Mouse (Mus musculus) hematopoietic stem cell, adult 5-6 weeks (primary cell): ENCODE measurements at regions not wholly inside any gene's neighbourhood (a gene's known extent, or its start where the extent isn't known, plus 50 kb on each side); places are given as distances from the start of the nearest gene placed in this dataset.
"Not testable (repeated sequence)": the region's sequence is repeated elsewhere in the genome, so short reads cannot be mapped to it uniquely, and the experiment has no call there.

ENCODE experiments used
- ATAC-seq, 2 experiments: fragments of 125-278 bp in 1 of 2; replicated peaks in 1 of 2; 2 replicates each; pipeline ENCODE4 v1.8.0; 2016 to 2017; ENCODE audit warnings: inconsistent platforms in 2 of 2, mild to moderate bottlenecking in 2 of 2, moderate number of reproducible peaks in 2 of 2, low read depth in 1 of 2, moderate TSS enrichment in 1 of 2; ENCODE audit not compliant: low FRiP score in 2 of 2, poor library complexity in 2 of 2, severe bottlenecking in 2 of 2, insufficient read depth in 1 of 2, low TSS enrichment in 1 of 2

DNA sequence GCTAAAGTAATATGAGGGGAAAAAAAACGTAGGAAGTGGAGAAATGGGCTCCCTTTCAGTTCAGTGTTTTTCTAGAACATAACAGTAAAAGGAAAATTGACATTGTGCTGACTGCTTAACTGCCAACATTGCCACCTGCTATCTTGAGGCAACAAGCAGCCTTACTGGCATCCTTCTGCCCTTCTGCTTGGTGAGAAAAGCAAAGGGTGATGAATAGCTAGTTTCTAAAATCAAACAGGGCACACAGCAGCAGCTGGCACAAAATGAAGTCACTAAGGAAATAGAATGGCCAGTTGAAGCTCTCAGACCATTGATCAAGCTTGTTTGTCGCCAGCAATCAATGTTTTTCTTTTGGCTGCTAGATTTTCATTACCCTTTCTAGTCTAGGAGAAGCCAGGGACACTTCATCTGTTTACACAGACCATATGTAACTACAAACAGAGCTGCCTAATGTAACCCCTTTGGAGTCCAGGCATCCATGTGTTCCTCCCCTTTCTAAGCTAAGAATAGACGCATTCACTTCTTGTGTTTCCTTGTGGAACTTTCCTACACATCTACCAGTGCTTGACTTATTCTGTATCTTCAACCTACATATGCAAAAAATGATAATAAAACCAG is 314.2 kb upstream of the Col8a1 start:
- ATAC-seq, result no peak

DNA sequence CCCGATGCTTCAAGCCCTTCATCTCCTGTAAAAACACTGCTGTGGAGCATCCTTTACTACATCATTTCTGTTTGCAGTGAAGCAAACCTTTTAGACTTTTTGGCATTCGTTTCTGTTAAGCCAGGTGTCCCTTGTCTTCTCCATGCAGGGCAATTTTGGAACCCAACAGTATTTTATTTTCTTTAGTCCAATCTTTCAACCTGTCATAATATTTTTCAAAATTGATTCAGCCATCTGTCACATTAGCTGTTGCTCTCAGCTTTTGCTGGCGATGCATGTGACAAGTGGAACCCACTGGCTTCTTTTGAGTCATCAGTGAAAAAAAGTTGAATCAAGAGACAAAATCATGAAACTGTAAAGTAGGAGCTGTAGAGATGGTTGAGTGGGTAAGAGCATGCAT is 317.9 kb upstream of the Col8a1 start:
- no peak for ATAC-seq

DNA sequence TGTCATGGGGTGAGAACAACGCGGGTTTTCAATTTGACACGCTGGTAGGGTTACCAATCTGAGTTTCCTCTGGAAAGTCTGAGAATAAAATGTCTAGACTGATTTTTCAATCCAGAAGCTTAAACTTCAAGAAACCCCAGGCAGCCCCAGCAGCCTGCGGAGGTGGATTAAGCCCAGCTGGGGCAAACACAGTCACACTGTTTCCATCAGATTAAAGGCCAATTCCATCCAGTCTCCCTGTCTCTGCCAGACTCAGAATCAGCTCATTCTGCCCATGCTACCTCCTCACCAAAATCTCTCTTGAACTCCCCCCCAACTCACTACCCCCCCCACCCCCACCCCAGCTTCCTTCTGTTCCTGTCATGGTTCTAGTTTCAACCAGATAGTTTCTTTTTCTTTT is 307.9 kb upstream of the Dcbld2 start:
- no peak for ATAC-seq

DNA sequence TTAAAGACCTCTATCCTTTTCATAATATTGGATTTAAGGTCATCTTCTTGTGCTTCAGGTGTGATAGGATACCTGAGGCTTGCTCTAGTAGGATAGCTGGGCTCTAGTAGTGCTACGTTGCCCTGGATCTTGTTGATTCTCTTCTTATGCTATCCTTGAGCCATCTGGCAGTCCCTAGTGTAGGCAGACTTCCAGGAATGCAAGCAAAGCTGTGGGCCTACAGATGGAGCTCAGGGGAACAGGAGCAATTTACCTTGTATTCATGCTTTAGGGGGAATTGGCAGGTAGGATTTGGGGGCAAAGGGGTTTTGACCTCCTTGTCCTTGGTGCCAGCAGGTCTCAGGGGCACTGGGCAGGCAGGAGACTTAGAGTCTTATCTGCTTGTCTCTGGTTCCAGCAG is 297.8 kb upstream of the Dcbld2 start:
- ATAC-seq, result no peak

DNA sequence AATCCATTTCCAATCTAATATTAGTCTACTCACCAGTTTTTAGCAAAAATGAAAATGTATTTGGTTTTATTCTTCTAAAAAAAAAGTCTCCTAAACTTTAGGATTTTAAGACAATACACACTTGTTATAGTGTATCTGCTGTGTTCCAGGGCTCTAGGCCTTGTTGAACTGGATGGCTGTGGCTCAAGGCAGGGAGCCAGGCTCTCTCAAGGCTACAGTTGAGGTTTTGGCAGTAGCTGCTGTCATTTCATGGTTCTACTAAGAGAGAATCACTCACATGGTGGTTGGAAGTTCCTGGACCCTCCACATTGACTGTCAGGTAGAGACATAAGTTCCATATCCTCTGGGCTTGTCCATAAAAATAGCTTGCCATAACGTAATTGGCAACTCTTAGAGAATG is 282.2 kb upstream of the Dcbld2 start:
- ATAC-seq, result no peak

DNA sequence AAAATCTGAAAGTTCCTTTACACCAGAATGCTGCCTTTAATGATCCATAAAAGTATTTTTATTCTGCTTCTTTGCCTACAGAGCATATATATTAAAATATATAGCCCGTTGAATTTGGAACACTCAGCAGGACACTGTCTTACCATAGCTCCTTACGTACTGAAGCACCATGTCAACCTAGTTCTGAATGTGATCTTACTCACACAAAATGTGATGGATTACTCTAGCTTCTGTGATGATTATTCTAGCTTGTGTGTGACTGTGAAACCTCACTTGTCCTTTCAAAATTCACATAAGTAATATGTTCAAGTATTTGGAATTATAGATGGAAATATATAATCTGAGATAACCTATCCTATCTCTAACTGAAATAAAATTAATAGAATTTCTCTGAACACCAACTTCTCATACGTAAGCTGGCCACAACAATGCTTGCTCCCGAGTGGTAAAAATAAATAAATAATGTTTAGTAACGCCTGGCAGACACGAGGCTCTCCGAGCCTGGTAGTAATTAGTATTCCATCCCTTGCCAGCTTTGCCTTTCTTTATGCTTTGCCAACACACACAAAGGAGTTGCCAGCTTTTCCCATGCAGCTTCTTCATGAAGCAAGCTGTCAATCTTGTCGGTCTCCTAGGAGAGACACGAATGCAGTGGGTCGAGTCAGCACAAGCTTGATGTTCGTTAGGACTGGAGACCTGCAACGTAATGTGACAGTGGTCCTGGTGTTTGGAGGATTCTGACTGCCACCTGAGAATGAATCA is 271.9 kb upstream of the Dcbld2 start:
- no peak for ATAC-seq

DNA sequence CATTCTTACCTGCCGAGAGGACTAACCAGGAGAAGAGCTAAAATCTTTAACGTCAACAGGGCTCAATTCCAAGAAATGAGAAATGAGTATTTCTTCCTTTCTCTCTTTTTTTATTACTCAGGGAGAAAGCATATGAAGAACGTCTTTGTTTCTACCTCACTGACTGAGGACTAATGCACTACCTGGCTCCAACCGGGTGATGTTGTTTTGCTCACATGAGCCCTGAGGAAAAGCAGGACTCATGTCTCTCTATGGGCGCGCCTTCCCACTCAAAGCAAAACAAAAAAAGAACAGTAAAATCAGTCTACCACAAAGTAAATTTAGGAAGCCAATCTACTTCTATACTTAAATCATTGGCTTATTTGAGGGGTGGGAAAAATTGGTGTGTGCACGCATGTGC is 271.3 kb upstream of the Dcbld2 start:
- ATAC-seq, result no peak

DNA sequence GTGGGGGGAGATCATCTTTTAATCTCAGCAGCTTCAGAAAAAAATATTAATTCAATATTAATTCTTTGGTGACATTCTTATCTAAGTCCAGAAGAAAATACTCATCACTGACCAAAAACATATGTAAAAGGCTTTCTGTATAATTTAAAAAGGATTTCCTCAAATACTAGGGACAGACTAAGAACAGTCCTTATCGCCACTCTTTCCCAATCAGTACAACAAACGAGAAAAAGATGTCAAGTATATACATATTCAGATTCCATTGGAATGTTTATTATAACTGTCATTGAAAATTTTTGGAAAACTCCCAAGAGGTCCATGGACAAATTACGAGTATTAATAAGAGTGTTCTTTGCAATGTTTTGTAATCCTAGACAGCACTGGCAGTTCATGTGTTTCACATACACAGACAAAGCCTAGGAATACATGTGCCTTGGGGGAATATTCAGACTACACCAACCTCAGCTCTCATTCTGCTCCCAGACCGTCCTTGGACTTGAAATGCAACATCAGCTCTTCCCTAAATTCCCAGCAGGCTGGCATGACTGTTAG is 270.4 kb upstream of the Dcbld2 start:
- no peak for ATAC-seq

DNA sequence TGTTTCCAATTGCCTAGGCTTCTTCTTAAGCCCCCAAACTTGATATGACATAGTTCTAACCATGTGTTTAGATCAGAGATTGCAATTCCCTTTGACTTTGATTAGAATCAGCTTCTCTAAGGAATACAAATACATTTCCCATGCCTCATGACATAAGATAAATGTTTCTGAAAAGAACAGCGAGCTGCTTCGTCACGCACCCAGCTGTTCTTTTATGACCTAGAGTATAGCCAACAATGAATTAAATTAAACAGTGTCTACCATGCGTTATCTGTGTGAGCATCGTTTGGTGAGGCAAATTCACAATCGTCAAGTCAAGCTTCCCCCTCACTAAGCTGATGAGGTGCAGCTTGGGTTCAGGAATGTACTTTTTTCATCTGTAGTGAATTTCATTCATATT is 261.8 kb upstream of the Dcbld2 start:
- ATAC-seq, result no peak

DNA sequence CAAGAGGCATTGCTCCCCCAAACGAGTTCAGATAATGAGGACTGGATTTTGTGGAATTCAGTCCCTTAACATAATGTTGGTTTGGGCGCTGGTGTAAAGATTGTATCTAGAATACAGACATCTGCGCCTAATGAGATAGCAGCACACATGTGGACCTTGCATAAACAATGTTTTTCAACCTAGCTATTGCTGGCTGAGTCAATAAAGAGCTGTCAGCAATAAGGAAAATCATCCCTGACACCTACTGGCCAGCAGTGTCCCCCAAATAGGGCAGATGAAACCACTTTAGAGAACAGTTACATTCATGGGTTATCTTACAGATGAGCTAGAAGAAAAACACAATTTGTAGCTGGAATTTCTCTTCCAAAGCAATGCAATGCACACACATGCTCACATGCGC is 252.7 kb upstream of the Dcbld2 start:
- no peak for ATAC-seq

DNA sequence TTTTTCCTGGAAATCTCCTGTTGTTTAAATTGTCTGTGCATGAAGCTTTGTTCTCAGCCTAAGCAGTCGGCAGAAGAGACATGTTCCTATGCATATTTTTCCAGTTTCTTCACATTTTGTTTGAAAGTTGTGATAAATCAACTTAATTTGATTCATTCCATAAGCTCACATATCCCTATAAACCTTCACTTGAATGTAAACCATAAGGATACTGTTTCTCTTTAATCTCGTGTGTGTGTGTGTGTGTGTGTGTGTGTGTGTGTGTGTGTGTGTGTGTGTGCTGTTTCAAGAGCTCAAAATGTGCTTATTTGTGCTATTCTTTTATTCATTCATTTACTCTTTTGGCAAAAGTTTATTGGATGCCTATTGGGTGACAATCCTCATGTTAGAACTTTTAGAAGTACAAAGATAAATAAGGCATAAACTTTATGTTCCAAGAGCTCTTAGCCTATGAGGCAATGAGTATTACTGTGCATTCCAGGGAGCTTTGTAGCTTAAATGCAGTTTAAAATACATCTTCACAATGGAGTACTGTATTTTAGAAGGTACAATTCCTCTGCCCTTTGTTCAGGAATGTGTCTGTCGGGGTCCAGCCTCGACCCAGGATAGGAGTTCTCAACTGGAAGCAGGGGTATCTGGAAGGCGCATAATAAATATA is 229.4 kb upstream of the Dcbld2 start:
- no peak for ATAC-seq

DNA sequence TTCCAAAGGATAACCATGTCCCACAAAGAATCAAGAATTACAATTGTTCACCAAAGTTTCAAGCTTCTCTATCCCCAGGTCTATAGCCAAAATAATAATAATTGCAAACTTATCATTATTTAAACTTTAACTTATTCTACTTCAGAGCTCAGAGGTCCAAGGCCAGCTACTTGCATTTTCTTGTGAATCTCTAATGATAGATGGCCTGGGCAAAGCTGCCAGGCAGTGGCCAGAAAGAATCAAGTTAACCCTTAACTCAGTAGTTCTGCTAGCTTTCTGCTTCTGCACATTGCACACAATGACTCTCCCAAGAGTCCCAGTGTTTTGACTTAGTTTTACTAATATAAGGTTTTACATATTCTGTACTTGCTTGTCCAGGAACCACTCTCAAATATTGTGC is 228.3 kb upstream of the Dcbld2 start:
- not testable (repeated sequence) for ATAC-seq

DNA sequence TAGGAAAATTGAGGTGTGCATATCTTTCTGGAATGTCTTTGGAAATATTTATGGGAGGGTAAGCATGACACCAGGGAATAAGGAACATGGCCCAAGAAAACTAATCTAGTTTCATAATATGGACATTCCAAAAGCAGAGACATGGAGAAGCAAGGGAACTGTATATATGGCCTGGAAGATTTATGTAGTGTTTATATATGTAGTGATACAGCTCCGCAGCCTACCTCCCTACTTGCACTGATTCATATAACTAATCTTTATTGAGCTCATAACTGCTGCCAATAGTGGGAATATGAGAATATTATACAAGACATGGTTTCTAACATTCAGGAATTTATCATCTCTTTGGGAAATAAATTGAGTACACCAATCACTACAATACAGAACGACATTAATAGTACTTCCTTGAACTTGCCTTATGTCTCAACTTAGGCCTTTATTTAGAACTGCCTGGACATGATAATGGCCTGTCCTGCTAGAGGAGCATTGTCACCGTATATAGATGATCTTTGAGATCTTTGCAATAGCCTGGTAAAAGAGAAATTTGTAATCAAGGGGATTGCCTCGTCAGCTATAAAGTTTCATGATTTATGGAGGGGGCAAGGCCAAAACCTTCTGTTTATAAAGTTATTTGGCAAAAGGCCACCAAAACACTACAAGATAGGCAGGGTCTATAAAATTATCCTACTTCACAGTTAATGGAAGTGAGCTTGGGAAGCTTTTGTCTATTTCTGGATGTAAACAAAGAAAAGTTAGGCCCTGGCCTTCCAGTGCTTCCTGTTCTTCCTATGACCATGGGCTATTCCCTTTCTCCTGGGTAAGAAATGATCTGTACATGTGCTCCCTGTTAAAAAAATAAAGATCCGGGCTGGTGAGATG is 213.4 kb upstream of the Dcbld2 start:
- ATAC-seq, result no peak

DNA sequence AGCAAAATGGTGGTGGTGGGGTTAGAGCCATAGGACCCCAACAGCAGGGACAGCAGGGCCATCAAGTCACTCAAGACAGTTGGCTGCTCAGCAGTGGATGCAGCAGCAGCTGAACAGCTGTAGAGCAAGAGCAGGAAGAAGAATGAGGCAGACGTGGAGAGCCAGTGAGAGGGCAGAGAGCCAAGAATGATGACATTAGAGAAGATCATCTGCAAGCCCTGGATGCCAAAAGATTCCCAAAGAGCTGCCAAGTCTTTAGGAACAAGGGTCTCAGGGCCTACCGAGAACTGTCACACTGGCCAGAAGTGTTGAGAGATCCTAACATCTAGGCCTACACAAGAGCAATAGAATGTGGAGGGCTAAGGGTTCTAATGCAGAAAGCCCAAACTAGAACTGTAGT is 196.4 kb upstream of the Dcbld2 start:
- no peak for ATAC-seq

DNA sequence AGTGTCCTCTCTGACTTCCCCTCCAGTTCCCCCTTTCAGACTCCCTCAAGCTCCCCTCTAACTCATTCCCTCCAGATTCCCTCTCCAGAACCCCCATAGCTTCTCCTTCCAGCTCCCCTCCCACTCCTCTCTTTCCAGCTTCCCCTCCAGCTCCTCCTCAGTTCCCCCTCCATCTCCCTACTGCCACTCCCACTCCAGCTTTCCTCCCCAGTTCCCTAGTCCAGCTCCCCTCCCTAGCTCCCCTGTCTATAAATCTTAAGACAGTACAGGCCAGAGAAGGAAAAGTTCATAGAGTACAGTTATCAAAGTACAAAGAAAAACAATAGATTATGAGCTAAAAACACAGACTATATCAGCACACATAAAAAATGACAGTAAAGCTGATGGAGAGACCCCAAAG is 173.6 kb upstream of the Dcbld2 start:
- no peak for ATAC-seq

DNA sequence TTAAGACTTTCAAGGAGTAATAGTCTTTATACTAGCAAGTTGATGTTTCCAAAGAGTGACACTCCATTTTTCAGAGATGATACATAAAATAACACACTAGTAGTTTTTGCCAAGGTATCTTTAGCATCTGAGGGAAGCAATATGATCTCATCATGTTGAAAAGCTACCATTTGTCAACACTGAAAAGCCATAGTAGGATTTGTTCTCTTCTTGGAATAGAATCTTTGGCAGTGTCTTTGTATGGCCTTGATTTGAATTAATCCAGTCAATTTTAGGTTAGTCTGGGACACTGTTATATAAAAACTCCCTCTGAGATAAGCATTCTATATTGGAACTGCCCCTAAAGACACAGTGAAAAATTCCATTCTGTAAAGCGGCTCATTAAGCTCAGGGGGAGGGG is 171.4 kb upstream of the Dcbld2 start:
- ATAC-seq, result no peak

DNA sequence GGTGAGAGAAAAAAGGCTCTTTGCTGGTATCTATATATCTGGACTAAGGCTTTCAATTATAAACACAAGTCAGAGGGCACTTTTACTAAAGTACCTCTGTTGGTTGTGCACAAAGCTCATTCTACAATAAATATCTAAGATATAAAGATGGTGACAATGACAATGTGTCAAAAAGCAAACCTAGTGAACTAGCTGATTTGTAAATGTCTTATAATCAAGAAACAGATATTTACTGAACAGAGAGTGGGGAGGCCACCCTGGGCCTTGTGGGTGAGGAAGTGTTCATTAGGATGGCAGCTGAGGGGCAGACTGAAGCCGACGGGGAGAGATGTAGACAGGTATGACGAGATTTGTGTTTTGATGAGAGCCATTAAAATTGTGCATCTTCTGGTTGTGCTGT is 132.0 kb upstream of the Dcbld2 start:
- no peak for ATAC-seq

DNA sequence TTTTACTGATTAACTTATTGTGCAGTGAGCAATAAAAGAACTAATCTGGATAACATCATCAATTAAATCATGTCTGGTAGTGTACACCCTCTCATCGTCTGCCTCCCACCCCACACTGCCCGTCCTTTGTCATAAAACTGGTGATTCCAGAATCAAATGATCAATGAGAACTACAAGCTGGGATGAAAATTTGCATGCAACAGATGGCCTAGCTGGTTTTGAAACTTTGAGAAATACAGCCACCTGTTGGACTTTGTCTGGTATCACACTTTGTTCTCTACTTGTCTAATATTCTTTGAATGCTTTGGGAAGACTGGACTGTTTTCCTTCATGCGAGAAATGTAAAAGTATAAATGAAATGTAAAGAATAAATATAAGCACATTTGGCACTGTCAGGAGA is 126.8 kb upstream of the Dcbld2 start:
- no peak for ATAC-seq
